Mouse (Mus musculus) embryonic facial prominence, embryonic 11.5 days (tissue): ENCODE results near the gene Gm17268. TPM values are rescaled to one million over a fixed set of nuclear protein-coding genes. Genes with fewer than 3 reads are reported as not detected.
A peak's percentile ranks its signal among the peaks of the same experiment; 100 is the strongest.

Experiments
- ATAC-seq: fragments of 200-750 bp; cut with Nextera tagmentation; replicated peaks from 2 replicates; pipeline ENCODE4 v1.8.0; 2017; ENCODE audit warnings: low read depth; ENCODE audit not compliant: insufficient number of reproducible peaks, low FRiP score, low TSS enrichment
- DNase-seq: peaks from one replicate; pipeline ENCODE4 v3.0.0-alpha.2; 2015; ENCODE audit warnings: low spot score
- H3K27ac ChIP-seq: fragments of 300-500 bp; sonication (generic); replicated peaks from 2 replicates; pipeline ENCODE4 v1.5.1; 2014; ENCODE audit warnings: mild to moderate bottlenecking, low read depth, low read length, control low read depth
- H3K27me3 ChIP-seq: fragments of 300-500 bp; sonication (generic); 2 replicates; pipeline ENCODE4 v1.6.1; 2014; ENCODE audit warnings: mild to moderate bottlenecking, low read length, moderate library complexity, mixed read lengths; ENCODE audit not compliant: control insufficient read depth, insufficient read depth
- H3K36me3 ChIP-seq: fragments of 300-500 bp; sonication (generic); replicated peaks from 2 replicates; pipeline ENCODE4 v1.6.1; 2014; ENCODE audit warnings: low read depth, mild to moderate bottlenecking, low read length, moderate library complexity, mixed read lengths; ENCODE audit not compliant: control insufficient read depth, insufficient read depth
- H3K4me1 ChIP-seq: fragments of 300-500 bp; sonication (generic); 2 replicates; pipeline ENCODE4 v1.6.1; 2014; ENCODE audit warnings: low read length, mixed read lengths; ENCODE audit not compliant: control insufficient read depth, insufficient read depth
- H3K4me2 ChIP-seq: fragments of 300-500 bp; sonication (generic); 2 replicates; pipeline ENCODE4 v1.6.1; 2014; ENCODE audit warnings: low read depth, mild to moderate bottlenecking, control low read depth, low read length, moderate library complexity
- H3K4me3 ChIP-seq: fragments of 300-500 bp; sonication (generic); 2 replicates; pipeline ENCODE4 v1.5.1; 2014; ENCODE audit warnings: low read depth, low read length, control low read depth
- H3K9ac ChIP-seq: fragments of 300-500 bp; sonication (generic); replicated peaks from 2 replicates; pipeline ENCODE4 v1.6.1; 2014; ENCODE audit warnings: mild to moderate bottlenecking, control low read depth, low read length
- H3K9me3 ChIP-seq: fragments of 300-500 bp; sonication (generic); replicated peaks from 2 replicates; pipeline ENCODE4 v1.6.1; 2016; ENCODE audit warnings: mild to moderate bottlenecking, low read length, inconsistent platforms, mixed read lengths; ENCODE audit not compliant: control insufficient read depth
- WGBS: fragments of 180-500 bp; shearing (Covaris S2); extraction: QIAGEN DNeasy Blood & Tissue Kit; methylation state at CpG from one replicate; pipeline ENCODE4 v1.1.7; 2014; 5-methylcytosine and 5-hydroxymethylcytosine counted together
- polyA plus RNA-seq: library from polyadenylated mRNA; unstranded; fragments of >200 nt; fragmentation: Nextera tagmentation; extraction: Ambion mirVana; gene quantifications from 2 replicates; pipeline ENCODE4 v1.2.1, GENCODE M21; 2014

The Gm17268 gene
- polyA plus RNA-seq, 1 experiment from 2014 or later = not detected

GRCm38 (mm10) chr11:82071076-82071475 is 32.7 kb upstream of the Gm17268 start:
- H3K9me3 ChIP-seq = no peaks in the 10 kb centered on the region
- 77% methylated on average over 3 of the region's 3 CpGs for WGBS
- H3K27me3 ChIP-seq = no peaks in the 10 kb centered on the region
- no peak for ATAC-seq
- no peak overlapping the region for H3K4me3 ChIP-seq
- H3K4me2 ChIP-seq = no peak overlapping the region
- H3K9ac ChIP-seq = no peak overlapping the region
- no peaks in the 10 kb centered on the region for H3K36me3 ChIP-seq
- DNase-seq = no peak
- H3K4me1 ChIP-seq = no peaks in the 10 kb centered on the region
- no peak overlapping the region for H3K27ac ChIP-seq

GRCm38 (mm10) chr11:82066953-82067571 is 28.7 kb upstream of the Gm17268 start:
- Histone ChIP-seq H3K4me1 (no peaks in the 10 kb centered on the region), H3K4me3 (no peak overlapping the region), H3K9ac (no peak overlapping the region), H3K4me2 (no peak overlapping the region), H3K9me3 (no peaks in the 10 kb centered on the region), H3K27me3 (no peaks in the 10 kb centered on the region), H3K36me3 (no peaks in the 10 kb centered on the region), H3K27ac (no peak overlapping the region)
- DNase-seq (no peak), ATAC-seq (no peak)
- 83% methylated on average over 7 of the region's 7 CpGs for WGBS

GRCm38 (mm10) chr11:82063454-82063853 is 25.1 kb upstream of the Gm17268 start:
- H3K27me3 ChIP-seq = no peaks in the 10 kb centered on the region
- H3K27ac ChIP-seq = no peak overlapping the region
- WGBS = 87% methylated on average over 2 of the region's 2 CpGs
- no peaks in the 10 kb centered on the region for H3K9me3 ChIP-seq
- ATAC-seq = no peak
- H3K36me3 ChIP-seq = no peaks in the 10 kb centered on the region
- no peak overlapping the region for H3K4me2 ChIP-seq
- no peaks in the 10 kb centered on the region for H3K4me1 ChIP-seq
- no peak overlapping the region for H3K9ac ChIP-seq
- no peak overlapping the region for H3K4me3 ChIP-seq
- DNase-seq = no peak

- Histone ChIP-seq H3K9me3 (no peaks in the 10 kb centered on the region), H3K4me1 (no peaks in the 10 kb centered on the region), H3K4me3 (no peak overlapping the region), H3K36me3 (no peaks in the 10 kb centered on the region), H3K27me3 (no peaks in the 10 kb centered on the region), H3K4me2 (no peak overlapping the region), H3K9ac (no peak overlapping the region), H3K27ac (no peak overlapping the region)
- no peak for ATAC-seq
- 48% methylated on average over 3 of the region's 3 CpGs for WGBS
- DNase-seq = peak; percentile 55
Measured at GRCm38 (mm10) chr11:82062226-82062625, 23.9 kb upstream of the Gm17268 start.

GRCm38 (mm10) chr11:82057646-82058045 is 19.3 kb upstream of the Gm17268 start, which contains the start of gene Ccl11:
Gene Ccl11, plus strand, starts transcription at chr11:82057823.
- DNase-seq (no peak), ATAC-seq (no peak)
- no peak within 1 kb of the TSS for H3K9ac ChIP-seq
- H3K27ac ChIP-seq = no peak within 1 kb of the TSS
- no peaks in the 10 kb centered on the region for H3K4me1 ChIP-seq
- no peak within 1 kb of the TSS for H3K4me3 ChIP-seq
- H3K9me3 ChIP-seq = no peaks in the 10 kb centered on the region
- H3K4me2 ChIP-seq = no peak within 1 kb of the TSS
- WGBS = 86% methylated on average over 6 of the region's 6 CpGs
- H3K27me3 ChIP-seq = no peaks in the 10 kb centered on the region
- H3K36me3 ChIP-seq = no peaks in the 10 kb centered on the region

- Histone ChIP-seq H3K36me3 (no peaks in the 10 kb centered on the region), H3K4me2 (no peak overlapping the region), H3K9ac (no peak overlapping the region), H3K27ac (no peak overlapping the region), H3K9me3 (no peaks in the 10 kb centered on the region), H3K4me3 (no peak overlapping the region), H3K4me1 (no peaks in the 10 kb centered on the region), H3K27me3 (no peaks in the 10 kb centered on the region)
- 88% methylated on average over 7 of the region's 7 CpGs for WGBS
- no peak for DNase-seq
- no peak for ATAC-seq
Measured at GRCm38 (mm10) chr11:82053849-82054248, 15.5 kb upstream of the Gm17268 start.

- ATAC-seq (no peak), DNase-seq (peak; percentile 67)
- Histone ChIP-seq H3K27ac (no peak overlapping the region), H3K9me3 (no peaks in the 10 kb centered on the region), H3K4me2 (no peak overlapping the region), H3K4me1 (no peaks in the 10 kb centered on the region), H3K27me3 (no peaks in the 10 kb centered on the region), H3K9ac (no peak overlapping the region), H3K4me3 (no peak overlapping the region), H3K36me3 (no peaks in the 10 kb centered on the region)
- WGBS = 27% methylated on average over 6 of the region's 6 CpGs
Measured at GRCm38 (mm10) chr11:82047746-82048415, 9.5 kb upstream of the Gm17268 start.

GRCm38 (mm10) chr11:82045471-82045870 is 7.1 kb upstream of the Gm17268 start, which contains the start of gene Ccl7:
Gene Ccl7, plus strand, starts transcription at chr11:82045712.
- ATAC-seq = no peak
- 77% methylated on average over 3 of the region's 3 CpGs for WGBS
- H3K4me2 ChIP-seq = no peak within 1 kb of the TSS
- H3K9ac ChIP-seq = no peak within 1 kb of the TSS
- no peaks in the 10 kb centered on the region for H3K4me1 ChIP-seq
- no peaks in the 10 kb centered on the region for H3K36me3 ChIP-seq
- DNase-seq = no peak
- H3K27me3 ChIP-seq = no peaks in the 10 kb centered on the region
- no peak within 1 kb of the TSS for H3K27ac ChIP-seq
- H3K4me3 ChIP-seq = no peak within 1 kb of the TSS
- no peaks in the 10 kb centered on the region for H3K9me3 ChIP-seq
